Mouse (Mus musculus): Measurements from ENCODE around the gene Creb3l2.

- TF ChIP-seq CTCF (IDR thresholded peaks at IDR 0.05; ENCODE audit: low read depth, low read length) = no peak
- TF ChIP-seq EP300 (IDR thresholded peaks at IDR 0.05; ENCODE audit: insufficient read depth, low read depth, low read length) = no peak
These were observed 112.6 kb downstream of the Creb3l2 start for GRCm38 (mm10) chr6:37329376-37329775.
